Mouse (Mus musculus): Measurements from ENCODE around the gene Zfp229.
A peak's percentile ranks its signal among the peaks of the same experiment; 100 is the strongest.
"Not testable (repeated sequence)": the region's sequence is repeated elsewhere in the genome, so short reads cannot be mapped to it uniquely, and the experiment has no call there.

Gene Zfp229

DNA sequence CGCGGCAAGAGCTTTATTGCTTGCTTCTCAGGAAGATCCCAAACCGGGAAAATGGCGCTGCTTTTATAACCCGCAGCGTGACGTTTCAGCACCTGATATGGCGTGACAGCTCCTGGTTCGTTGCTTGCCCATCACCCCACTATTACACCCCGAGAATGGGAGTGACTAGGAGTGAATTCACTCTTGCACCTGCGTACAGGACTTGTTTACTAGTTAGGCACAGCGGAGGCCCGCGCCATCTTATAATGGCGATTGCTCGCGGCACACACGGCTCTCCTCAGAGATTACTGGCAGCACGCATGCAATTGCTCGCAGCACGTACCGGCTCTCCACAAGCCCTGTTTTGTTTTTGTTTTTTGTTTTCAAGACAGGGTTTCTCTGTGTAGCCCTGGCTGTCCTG is at the start of gene Zfp229:
Zfp229 (plus strand) TSS at position 301 of the 400 bp plus-strand sequence.
- not testable (repeated sequence) for DNase-seq

DNA sequence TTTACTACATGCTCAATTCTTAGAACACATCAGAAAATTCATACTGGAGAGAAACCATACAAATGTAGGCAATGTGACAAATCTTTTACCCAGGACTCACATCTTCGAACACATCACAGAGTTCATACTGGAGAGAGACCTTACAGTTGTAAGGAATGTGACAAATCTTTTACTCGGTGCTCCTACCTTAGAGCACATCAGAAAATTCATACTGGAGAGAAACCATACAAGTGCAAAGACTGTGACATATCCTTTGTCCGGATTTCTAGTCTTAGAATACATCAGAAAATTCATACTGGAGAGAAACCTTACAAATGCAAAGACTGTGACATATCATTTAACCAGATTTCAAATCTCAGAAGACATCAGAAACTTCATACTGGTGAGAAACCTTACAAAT is 39.0 kb upstream of the Zfp229 start, which contains the start of gene Gm10226:
Gm10226 (plus strand) TSS at position 301 of the 400 bp plus-strand sequence.
- DNase-seq, result no peak

DNA sequence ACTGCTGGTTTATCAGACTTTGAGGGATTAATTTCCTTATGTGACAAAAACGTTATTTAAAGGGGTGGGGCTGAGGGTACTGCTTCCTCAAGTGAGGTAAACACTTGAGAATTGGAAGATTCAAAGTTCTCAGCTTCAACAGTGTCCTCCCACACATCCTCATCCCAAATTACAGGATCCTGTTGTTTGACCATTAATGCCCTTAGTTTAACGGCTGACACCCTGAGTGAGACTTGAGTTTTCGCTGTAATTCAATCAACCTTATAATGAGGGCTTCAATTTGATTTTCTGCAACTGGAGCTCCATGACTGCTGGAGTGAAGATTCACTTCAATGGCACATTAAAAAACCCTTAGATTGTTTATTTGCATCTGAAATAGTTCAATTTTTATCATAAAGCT is 37.3 kb upstream of the Zfp229 start:
- no peak for DNase-seq

DNA sequence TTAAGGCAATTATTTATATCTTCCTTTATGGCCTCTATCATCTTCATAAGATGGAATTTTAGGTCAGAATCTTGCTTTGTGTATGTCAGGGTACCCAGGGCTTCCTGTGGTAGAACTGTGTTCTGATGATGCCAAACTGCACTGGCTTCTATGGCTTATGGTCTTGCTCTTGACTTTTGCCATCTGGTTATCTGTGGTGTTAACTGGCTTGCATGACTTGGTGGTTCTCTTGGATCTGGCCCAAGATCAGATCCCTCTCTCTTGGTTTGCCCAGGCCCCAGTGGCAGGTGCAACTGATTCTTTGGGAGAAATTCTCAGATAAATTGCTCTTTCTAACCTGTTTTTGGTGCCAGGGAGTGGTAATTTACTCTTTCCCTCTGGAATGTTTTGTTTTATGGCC is 34.5 kb upstream of the Zfp229 start:
- no peak for DNase-seq

DNA sequence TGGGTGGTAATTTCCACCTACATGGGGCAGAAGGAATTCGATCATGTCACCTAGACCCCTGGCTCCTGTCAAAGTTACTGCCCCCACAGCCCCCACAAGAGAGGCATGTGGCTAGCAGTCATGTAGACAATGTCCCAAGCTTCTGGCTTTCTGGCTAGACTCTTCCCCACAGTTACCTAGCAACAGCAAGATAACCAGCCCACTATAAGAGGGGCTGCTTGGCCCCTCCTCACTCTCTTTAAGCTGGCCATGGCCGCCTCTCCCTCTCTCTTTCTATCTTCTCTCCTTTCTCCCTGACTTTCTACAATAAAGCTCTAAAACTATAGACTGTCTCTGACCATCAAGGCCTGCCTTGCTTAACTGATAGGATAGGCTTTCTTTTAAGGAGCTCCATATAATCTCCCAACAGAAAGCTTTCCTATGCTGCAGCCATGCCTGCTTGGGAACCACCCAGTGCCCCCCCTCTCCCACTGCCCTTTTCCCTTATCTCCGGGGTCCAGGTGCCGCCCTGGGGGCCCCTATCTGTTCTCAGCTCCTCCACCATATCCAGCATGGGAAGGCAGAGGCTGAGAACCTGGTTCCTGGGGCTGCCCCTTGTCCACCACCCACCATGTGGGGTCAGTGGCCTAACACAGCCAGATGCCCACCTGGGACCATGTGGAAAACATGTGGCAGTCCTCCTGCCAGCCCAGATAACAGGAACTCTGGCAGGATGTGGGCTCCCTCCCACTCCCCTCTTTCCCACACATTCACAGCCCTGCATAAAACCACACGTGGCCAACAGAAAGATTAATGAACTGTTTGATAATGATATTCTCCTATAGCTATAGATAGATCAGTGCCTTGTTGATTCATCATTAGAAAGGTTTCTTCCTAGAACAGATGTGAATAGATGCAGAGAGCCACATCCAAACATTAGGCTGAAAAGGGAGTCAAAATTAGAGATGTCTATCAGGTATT is 28.0 kb upstream of the Zfp229 start:
- no peak for DNase-seq

DNA sequence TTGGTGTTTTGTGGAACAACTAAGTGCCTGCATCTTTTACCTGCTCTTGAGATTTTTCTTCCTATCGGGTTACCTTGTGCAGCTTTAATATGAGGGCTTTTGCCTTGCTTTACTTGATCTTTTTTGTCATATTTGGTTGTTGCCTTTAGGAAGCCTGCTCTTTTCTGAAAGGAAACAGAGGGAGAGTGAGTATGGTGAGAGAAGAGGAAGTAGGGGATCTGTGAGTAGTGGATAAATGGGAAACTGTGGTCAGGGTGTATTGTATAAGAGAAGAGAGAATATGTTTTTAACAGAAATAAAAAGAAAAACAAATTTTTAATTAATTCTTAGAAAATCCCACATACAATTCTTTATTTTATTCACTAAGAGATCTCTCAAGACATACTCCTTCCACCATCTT is 27.2 kb upstream of the Zfp229 start:
- DNase-seq, result no peak

DNA sequence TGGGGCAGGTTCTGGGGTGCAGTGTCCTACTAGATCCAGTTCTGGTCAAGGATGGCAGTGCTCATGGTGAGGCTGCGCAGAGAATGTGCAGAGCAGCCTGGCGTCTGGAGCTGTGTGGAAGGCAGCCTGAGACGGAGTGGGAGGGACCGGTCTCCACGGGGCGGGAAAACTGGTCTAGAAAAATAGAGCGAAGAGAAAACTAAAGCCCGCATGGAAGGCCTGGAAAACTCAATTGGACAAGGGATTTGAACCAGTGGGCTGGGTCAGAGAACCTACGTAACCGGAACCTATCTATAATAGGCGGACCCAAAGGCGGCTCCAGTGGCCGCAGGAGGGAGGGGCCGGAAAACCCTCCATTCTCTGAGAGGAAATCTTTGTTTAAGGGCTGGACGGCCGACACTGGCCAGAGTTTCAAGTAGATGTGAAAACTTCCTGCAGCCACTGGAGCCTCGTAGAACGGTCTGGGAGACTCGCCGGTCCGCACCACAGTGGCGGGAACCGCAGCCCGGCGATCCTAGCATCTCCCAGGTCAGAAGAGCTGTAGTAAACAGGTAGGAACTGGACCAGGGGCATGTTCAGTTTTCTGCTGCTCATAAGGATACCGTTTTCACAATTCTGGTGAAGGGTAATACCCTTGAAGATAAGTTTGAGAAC is 23.1 kb upstream of the Zfp229 start, which contains the start of gene Zfp760:
Zfp760 (plus strand) TSS at position 399 of the 654 bp plus-strand sequence.
- peak; percentile 85 to 92 for DNase-seq

DNA sequence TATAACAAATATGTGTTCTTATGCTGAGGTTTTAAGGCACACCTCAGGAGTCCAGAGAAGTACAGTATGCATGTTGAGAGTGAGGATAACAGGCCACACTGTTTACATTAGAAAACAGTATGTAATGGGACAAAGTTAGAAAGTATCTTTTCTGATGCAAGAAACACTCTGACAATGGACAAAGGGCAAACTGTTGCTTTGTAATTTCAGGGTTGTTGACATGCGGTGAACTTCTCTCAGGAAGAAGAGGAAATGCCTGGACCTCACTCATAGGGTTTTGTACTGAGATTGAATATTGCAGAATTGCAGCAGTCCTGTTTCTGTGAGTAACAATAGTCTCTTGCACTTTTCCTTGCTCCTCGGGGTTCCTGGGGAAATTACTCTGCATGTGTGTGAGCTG is 22.2 kb upstream of the Zfp229 start:
- DNase-seq, result no peak

DNA sequence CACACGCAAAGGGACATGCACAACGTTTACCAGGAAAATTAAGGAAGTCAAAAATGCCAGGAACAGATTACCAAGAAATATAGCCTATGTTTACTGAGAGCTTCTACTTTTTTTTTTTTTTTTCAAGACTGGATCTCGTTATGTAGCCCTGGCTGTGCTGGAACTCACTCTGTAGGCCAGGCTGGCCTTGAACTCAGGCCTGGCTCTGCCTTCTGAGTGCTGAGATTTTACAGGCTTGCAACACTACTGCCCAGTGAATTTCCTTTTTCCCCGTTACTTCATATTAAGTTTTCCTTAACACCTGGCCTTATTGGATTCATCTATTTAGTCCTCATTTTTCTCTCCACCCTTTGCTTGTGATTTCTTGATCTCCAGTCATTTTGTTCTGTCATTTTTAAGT is 2.5 kb downstream of the Zfp229 start:
- no peak for DNase-seq

DNA sequence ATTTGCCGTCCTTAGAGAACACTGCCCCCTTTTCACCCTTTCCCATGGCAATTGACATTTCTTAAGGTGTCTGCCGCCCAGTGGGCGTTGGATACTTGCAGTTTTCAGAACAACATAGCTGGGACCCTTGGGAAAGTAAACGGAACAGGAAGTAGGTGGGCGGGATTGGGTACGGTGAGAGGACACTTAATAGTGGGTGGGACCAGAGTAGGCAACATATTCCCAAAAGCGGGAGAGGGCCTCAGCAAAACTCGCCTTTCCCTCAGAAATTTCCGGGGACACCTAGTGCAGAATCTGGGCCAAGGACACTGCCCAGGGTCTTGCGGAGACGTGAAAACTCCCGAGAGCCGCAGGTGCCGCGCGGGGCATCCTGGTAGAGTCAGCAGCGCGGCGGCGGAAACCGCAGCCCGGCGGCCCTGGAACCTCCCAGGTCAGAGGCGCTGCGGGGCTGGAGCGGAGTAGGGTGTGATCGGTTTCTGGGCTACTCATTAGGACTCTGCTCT is 3.0 kb downstream of the Zfp229 start:
- DNase-seq, result peak; percentile 78 to 87

DNA sequence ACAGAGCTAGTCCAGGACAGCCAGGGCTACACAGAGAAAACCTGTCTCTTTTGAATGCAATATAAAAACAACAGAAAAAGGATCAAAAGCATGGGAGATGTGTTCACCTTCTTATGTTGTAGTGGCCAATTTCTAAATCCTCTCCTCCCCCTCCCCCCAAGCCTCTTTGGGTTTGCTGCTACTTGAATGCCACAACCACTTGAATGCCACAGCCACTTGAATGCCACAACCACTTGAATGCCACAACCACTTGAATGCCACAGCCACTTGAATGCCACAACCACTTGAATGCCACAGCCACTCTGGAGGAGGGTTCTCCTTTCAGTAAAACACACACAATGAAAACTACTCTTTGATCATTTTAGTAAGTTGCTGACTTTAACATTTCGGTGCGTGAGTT is 22.2 kb downstream of the Zfp229 start:
- DNase-seq, result no peak

DNA sequence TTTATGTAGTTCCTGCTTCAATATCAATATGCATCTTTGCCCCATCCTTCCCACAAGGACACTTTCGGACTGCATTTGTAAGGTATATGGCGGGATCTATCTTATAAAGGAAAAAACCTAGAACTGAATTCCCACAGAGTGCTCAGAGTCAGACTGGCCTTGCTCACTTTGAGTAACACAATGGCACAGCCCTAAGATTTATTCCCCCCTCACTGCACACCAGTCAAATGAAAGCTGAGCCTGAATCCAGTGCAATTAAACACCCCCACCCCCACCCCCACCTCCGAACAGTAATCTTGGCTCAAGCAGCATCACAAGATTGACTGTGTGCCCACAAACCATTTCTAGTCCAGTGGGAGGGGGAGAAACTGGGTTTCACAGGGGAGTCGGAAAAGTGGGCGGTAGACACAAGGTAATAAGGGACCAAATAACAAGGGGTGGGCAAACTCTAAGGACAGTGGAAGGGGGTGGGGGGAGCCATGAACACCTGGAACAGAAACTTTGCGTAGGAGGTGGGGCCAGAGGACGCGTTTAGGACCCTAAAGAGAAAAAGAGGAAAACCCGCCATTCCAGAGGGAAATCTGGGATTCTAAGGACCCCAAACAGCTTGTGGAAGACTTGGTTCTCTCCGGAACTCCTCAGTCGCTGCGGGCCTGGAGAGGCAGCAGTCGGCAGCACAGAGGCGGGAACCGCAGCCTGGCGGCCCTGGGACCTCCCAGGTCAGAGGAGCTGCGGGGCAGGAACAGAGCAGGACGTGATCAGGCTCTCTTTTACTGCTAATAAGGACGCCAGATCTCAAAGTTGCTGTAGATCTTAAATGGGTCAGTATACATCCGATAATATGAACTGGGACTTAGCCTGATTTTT is 23.0 kb downstream of the Zfp229 start:
- DNase-seq, result peak; percentile 44 to 52

DNA sequence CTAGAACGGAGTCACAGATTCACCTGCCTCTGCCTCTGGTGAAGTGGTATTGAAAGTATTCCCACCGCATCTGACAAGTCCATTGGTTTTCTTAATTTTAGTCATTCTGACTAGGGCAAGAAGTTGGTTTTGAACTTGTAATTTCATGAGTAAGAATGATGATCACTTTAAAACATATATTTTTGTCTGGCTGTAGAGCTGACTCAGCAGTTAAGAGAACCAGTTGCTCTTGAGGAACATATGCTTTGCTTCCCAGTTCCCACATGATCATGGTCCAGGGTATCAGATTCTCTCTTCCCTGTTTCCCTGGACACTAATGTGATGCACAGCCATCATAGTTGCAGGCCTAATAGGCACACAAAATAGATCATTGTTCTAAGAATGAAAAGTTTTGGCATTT is 39.7 kb downstream of the Zfp229 start:
- DNase-seq, result no peak

DNA sequence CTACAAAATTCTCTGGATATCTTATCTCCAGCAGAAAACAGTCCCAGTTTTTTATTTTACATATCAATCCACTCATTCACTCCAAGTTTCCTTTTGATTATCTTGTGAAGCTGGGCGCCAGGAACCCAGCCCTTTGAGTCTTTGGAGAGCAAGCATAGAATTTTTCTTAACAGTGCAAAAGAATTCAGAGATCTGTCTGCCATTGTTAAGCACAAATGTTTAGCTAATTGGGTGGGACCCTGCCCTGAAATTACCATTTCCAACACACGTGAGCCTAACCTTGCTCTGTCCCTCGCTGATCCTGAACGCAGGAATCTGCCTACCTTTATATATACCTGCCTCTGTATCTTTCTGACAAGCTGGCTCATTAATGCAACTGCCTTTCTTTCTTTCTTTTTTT is 61.7 kb downstream of the Zfp229 start:
- DNase-seq, result no peak

DNA sequence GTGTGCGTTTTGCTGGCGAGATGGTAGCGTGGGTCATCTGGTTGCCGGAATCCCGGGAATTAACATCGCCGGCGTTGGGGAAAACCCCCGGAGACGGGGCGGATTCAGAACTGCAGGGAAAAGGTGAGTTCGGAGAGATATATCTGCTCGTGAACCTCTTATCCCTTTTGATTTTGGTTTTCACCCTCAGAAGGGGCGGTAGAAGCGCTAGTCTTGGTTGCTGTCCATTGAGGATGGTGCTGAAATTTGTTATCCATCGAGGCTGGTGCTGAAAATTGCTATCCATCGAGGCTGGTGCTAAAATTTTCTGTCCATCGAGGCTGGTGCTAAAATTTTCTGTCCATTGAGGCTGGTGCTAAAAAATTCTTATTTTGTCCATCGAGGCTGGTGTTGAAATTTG is 70.8 kb downstream of the Zfp229 start:
- peak; percentile 22 to 27 for DNase-seq

Data from kidney, postnatal 4 days (tissue).